Mouse (Mus musculus) olfactory bulb, adult 2 months (tissue): ENCODE results near the gene Calcoco2.
"Not testable (repeated sequence)": the region's sequence is repeated elsewhere in the genome, so short reads cannot be mapped to it uniquely, and the experiment has no call there.

Experiments used
- CTCF ChIP-seq: fragments of 200-500 bp; IDR thresholded peaks from 2 replicates; pipeline ENCODE4 v1.5.1; 2012; ENCODE audit warnings: low read depth, mild to moderate bottlenecking, low read length, moderate library complexity; ENCODE audit not compliant: insufficient read depth
- POLR2A ChIP-seq: fragments of 200-500 bp; IDR thresholded peaks from 2 replicates; pipeline ENCODE4 v1.6.1; 2012; ENCODE audit warnings: mild to moderate bottlenecking, low read depth, low read length, moderate library complexity; ENCODE audit not compliant: insufficient read depth

DNA sequence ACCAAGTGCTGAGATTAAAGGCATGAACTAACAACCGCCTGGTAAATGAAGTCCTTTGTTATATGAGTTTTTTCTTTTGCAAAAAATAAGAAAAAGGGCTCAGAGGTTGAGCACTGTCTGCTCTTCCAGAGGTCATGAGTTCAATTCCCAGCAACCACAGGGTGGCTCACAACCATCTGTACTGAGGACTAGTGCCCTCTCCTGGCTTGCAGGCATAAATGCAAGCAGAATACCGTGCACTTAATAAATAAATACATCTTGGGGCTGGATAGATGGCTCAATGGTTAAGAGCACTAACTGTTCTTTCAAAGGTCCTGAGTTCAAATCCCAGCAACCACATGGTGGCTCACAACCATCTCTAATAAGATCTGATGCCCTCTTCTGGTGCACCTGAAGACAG is 814 bp downstream of the Calcoco2 start:
- TF ChIP-seq CTCF, POLR2A: not testable (repeated sequence)
